Mouse (Mus musculus) G1E (cell line): Measurements from ENCODE around the gene Fgfr2. TPM values are rescaled to one million over a fixed set of nuclear protein-coding genes. Genes with fewer than 3 reads are reported as not detected.

Source experiments
- ATAC-seq: 2 replicates; pipeline ENCODE4 v1.8.0; 2016; ENCODE audit warnings: mild to moderate bottlenecking; ENCODE audit not compliant: insufficient number of reproducible peaks, poor library complexity, low FRiP score, severe bottlenecking; ENCODE audit errors: extremely low read depth
- DNase-seq: peaks from one replicate; pipeline ENCODE4 v3.0.0; 2012; ENCODE audit warnings: low spot score
- H3K27me3 ChIP-seq: 2 replicates; pipeline ENCODE4 v1.6.1; 2012; ENCODE audit warnings: mild to moderate bottlenecking, low read length, inconsistent platforms; ENCODE audit not compliant: insufficient read depth
- H3K36me3 ChIP-seq: replicated peaks from 2 replicates; pipeline ENCODE3; 2012; ENCODE audit warnings: mild to moderate bottlenecking, inconsistent platforms
- H3K4me1 ChIP-seq: 2 replicates; pipeline ENCODE4 v1.6.1; 2012; ENCODE audit warnings: low read depth, low read length, inconsistent platforms, mixed read lengths; ENCODE audit not compliant: insufficient read depth
- H3K4me3 ChIP-seq: 2 replicates; pipeline ENCODE4 v1.5.1; 2012; ENCODE audit warnings: low read depth, mild to moderate bottlenecking, inconsistent platforms, low read length, moderate library complexity, mixed read lengths
- H3K9me3 ChIP-seq: replicated peaks from 2 replicates; pipeline ENCODE4 v1.6.1; 2012; ENCODE audit warnings: inconsistent platforms
- CTCF ChIP-seq: IDR thresholded peaks from 2 replicates; pipeline ENCODE4 v1.5.1; 2012; ENCODE audit warnings: low read depth, low read length, inconsistent platforms, mixed read lengths
- GATA1 ChIP-seq: IDR thresholded peaks from 2 replicates; pipeline ENCODE4 v1.6.1; 2012; ENCODE audit warnings: borderline replicate concordance, low read length, inconsistent platforms, mixed read lengths
- GATA2 ChIP-seq: IDR thresholded peaks from 2 replicates; pipeline ENCODE4 v1.6.1; 2012; ENCODE audit warnings: low read depth, low read length, inconsistent platforms, borderline replicate concordance
- POLR2AphosphoS5 ChIP-seq: IDR thresholded peaks from 2 replicates; pipeline ENCODE4 v1.6.1; 2012; ENCODE audit warnings: low read depth, low read length, inconsistent platforms; ENCODE audit not compliant: insufficient replicate concordance
- TAL1 ChIP-seq: conservative IDR thresholded peaks from 2 replicates; pipeline ENCODE4 v1.6.1; 2012; ENCODE audit warnings: low read depth, low read length, inconsistent platforms, mixed read lengths
- polyA plus RNA-seq: library from polyadenylated mRNA; stranded (reverse); fragments of >175 nt; gene quantifications from 2 replicates; pipeline ENCODE4 v1.2.3, GENCODE M21; 2012
- total RNA-seq, 2 experiments: library from RNA; stranded (forward) in 1 of 2; stranded (reverse) in 1 of 2; fragments of 200-1000 nt in 1 of 2; fragments of >200 nt in 1 of 2; fragmentation: Nextera tagmentation in 1 of 2; gene quantifications; 2 replicates each; pipeline ENCODE4 v1.2.3; 2014 to 2017

Gene Fgfr2
- total and polyA plus RNA-seq, 3 experiments = 0.22 TPM; not detected in 2

- Histone ChIP-seq H3K4me1 (peaks cover 27% of the 10 kb centered on the region), H3K27me3 (peaks cover 76% of the 10 kb centered on the region), H3K36me3 (peaks cover 11% of the 10 kb centered on the region), H3K9me3 (peaks cover 13% of the 10 kb centered on the region), H3K4me3 (peak overlapping the region; percentile 73)
- ATAC-seq = peak; percentile 69
- TF ChIP-seq POLR2AphosphoS5 = no peak
- TF ChIP-seq GATA1 = no peak
- peak; percentile 68 for DNase-seq
Measured at GRCm38 (mm10) chr7:131553771-131554175, 1569.4 kb downstream of the Fgfr2 start.

- Histone ChIP-seq H3K36me3 (peaks cover 11% of the 10 kb centered on the region), H3K4me3 (no peak overlapping the region), H3K4me1 (peaks cover 27% of the 10 kb centered on the region), H3K27me3 (peaks cover 85% of the 10 kb centered on the region), H3K9me3 (peaks cover 13% of the 10 kb centered on the region)
- no peak for ATAC-seq
- DNase-seq = no peak
- TF ChIP-seq GATA2 (no peak), POLR2AphosphoS5 (no peak), GATA1 (no peak), TAL1 (no peak), CTCF (no peak)
Measured at GRCm38 (mm10) chr7:131552781-131553180, 1570.4 kb downstream of the Fgfr2 start.

DNA sequence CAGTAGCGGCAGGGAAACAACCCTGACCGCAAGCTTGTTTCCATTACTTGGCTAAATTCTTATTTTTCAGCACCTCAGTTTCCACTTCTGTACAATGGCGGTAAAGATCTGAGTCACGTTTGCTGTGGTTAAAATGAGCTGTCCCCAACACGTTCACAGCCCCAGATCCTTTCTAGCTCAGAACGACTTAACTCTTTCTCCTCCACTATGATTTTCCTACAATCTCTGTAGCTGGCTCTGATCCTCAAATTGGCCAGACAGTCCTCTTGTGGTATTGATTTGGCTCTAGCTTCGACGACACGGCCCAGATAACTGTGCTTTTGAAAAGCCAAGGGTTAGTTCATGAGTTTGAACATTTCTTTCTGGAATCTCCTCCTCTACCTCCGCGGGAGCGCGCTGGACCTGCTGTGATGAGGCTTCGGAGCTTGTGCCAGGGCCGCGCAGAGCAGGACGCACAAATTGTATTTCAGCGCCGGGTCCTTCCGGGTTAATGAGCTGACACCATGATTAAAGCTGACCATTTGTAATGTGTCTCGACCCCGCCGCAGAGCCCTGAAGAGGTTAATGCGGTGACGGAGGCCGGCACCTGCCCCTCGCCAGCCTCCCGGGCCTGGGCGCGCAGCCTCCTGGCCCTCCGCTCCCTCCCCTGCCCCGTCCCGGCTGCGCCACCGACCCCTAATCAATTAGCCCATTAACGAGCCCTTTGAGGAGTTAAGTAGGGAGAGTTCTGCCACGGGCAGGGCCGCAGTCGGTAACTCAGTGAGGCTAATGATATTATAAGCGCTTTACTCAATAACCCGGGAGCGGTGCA is 1571.0 kb downstream of the Fgfr2 start:
- no peak for ATAC-seq
- no peak for DNase-seq
- Histone ChIP-seq H3K9me3 (peaks cover 13% of the 10 kb centered on the region), H3K4me3 (no peak overlapping the region), H3K4me1 (peaks cover 27% of the 10 kb centered on the region), H3K27me3 (peaks cover 85% of the 10 kb centered on the region), H3K36me3 (peaks cover 11% of the 10 kb centered on the region)
- TF ChIP-seq GATA2 (no peak), CTCF (no peak)

- Histone ChIP-seq H3K36me3 (peaks cover 6% of the 10 kb centered on the region), H3K4me3 (no peak overlapping the region), H3K9me3 (peaks cover 13% of the 10 kb centered on the region), H3K27me3 (peaks cover 84% of the 10 kb centered on the region), H3K4me1 (peaks cover 22% of the 10 kb centered on the region)
- TF ChIP-seq POLR2AphosphoS5 (no peak), GATA2 (no peak), TAL1 (no peak), CTCF (no peak), GATA1 (no peak)
- DNase-seq = no peak
- no peak for ATAC-seq
Measured at GRCm38 (mm10) chr7:131551471-131551870, 1571.7 kb downstream of the Fgfr2 start.

DNA sequence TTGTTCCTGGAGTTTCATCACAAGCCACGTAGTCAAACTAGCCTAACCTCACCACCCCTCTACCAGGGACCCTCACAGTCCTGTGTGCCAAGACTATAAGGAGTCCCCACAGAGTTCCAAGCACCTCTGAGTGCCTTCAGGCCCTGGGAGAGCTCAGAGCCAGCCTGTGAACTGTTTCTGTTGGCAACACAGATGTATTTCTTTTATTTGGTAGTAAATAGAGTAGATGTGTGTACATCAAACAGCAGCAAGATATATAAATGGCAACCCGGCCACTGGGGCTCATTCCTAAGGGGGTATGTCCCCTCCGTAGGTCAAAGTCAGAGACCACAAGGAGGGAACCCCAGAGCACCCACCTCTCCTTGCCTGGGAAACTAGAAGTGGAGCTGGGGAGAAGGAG is 1574.7 kb downstream of the Fgfr2 start, which contains the start of gene Hmx2:
Gene Hmx2 (plus strand): TSS at position 301 of the 400 bp plus-strand sequence.
- peaks cover 11% of the 10 kb centered on the region for H3K9me3 ChIP-seq
- ATAC-seq (no peak), DNase-seq (no peak)
- H3K36me3 ChIP-seq = no peaks in the 10 kb centered on the region
- H3K27me3 ChIP-seq = peaks cover 69% of the 10 kb centered on the region
- H3K4me1 ChIP-seq = peaks cover 5% of the 10 kb centered on the region
- TF ChIP-seq CTCF (no peak), GATA2 (no peak), TAL1 (no peak), POLR2AphosphoS5 (no peak), GATA1 (no peak)
- no peak within 1 kb of the TSS for H3K4me3 ChIP-seq

GRCm38 (mm10) chr7:131547481-131547880 is 1575.7 kb downstream of the Fgfr2 start:
- Histone ChIP-seq H3K4me3 (no peak overlapping the region), H3K27me3 (peaks cover 59% of the 10 kb centered on the region), H3K4me1 (no peaks in the 10 kb centered on the region; the same call in 1 of the 2 replicates), H3K9me3 (peaks cover 21% of the 10 kb centered on the region), H3K36me3 (no peaks in the 10 kb centered on the region)
- DNase-seq (no peak), ATAC-seq (no peak)
- TF ChIP-seq GATA1 (no peak), GATA2 (no peak), POLR2AphosphoS5 (no peak), CTCF (no peak), TAL1 (no peak)
